Mouse (Mus musculus) lung, adult 2 months (tissue): Measurements from ENCODE around the gene Cnksr3. TPM values are rescaled to one million over a fixed set of nuclear protein-coding genes. Genes with fewer than 3 reads are reported as not detected.
A peak's percentile ranks its signal among the peaks of the same experiment; 100 is the strongest.

ENCODE experiments used
- DNase-seq: peaks from one replicate; pipeline ENCODE4 v3.0.0; 2022
- H3K4me1 ChIP-seq: fragments of 200-500 bp; 2 replicates; pipeline ENCODE4 v1.6.1; 2011; ENCODE audit warnings: low read length; ENCODE audit not compliant: control insufficient read depth, insufficient read depth
- H3K4me3 ChIP-seq: fragments of 200-500 bp; replicated peaks from 2 replicates; pipeline ENCODE3; 2011; ENCODE audit warnings: low read depth, mild to moderate bottlenecking, control low read depth, low read length; ENCODE audit errors: extremely low read depth
- CTCF ChIP-seq: fragments of 200-500 bp; IDR thresholded peaks from 2 replicates; pipeline ENCODE4 v1.5.1; 2011; ENCODE audit warnings: mild to moderate bottlenecking, low read length, control low read depth; ENCODE audit not compliant: insufficient read depth
- POLR2A ChIP-seq: fragments of 200-500 bp; IDR thresholded peaks from 2 replicates; pipeline ENCODE4 v1.6.1; 2011; ENCODE audit warnings: low read depth, mild to moderate bottlenecking, control low read depth, low read length, borderline replicate concordance; ENCODE audit errors: extremely low read depth
- WGBS: fragments of 180-500 bp; shearing (Covaris S2); methylation state at CpG from one replicate; pipeline ENCODE4 v1.1.7; 2018; 5-methylcytosine and 5-hydroxymethylcytosine counted together
- polyA plus RNA-seq: library from polyadenylated mRNA; depleted of rRNA; stranded (reverse); fragments of >200 nt; gene quantifications from 2 replicates; pipeline ENCODE4 v1.2.3, GENCODE M21; 2012

Gene Cnksr3
- polyA plus RNA-seq, 1 experiment, result 9.7 TPM

GRCm38 (mm10) chr10:7158285-7159060 lies 53.6 kb downstream of the Cnksr3 start:
- 15% methylated on average over 15 of the region's 15 CpGs for WGBS
- TF ChIP-seq POLR2A (no peak), CTCF (no peak)
- peak overlapping the region; percentile 47 for H3K4me3 ChIP-seq
- peak; percentile 37 for DNase-seq
- H3K4me1 ChIP-seq, result peaks cover 13% of the 10 kb centered on the region

DNA sequence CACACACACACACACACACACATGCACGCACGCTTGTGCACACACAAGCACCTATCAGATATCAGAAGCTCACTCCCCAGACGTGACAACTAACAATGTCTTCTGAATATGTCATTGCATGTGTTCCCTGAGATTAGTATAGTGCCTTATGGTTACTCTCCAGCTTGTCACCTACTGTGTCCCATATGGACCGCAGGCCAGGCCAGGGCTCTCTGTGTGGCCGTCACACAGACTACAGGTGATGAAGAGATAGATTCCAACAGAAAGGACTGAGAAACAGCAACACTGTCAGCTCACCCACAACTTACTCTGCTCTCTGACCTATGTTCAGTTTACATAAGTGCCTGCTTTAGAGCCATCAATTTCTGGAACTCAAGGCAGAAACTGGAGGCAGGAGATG lies 57.2 kb downstream of the Cnksr3 start:
- DNase-seq, result no peak
- no peak for TF ChIP-seq POLR2A
- TF ChIP-seq CTCF, result no peak
- H3K4me1 ChIP-seq, result peaks cover 13% of the 10 kb centered on the region
- no peak overlapping the region for H3K4me3 ChIP-seq
- 97% methylated on average over 5 of the region's 5 CpGs for WGBS

DNA sequence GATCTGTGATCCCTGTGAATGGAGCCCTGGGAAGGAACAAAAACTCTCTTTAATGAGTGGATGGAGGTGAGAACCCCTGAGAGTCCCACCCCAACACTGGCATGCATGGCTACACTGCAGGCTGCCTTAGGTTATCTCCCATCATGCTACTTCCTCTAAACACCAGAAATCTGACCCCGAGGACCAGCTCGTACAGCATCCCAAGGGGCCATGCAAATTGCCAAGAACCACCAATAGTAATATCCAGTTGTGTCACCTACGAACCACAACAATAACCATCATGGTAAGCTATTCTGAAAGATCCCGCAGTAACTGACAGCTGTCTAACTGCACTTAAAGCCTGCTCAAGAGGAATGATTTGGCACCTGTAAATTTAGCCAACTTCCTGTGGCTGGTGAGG lies 59.1 kb downstream of the Cnksr3 start:
- DNase-seq, result no peak
- TF ChIP-seq CTCF, result no peak
- no peak for TF ChIP-seq POLR2A
- no peaks in the 10 kb centered on the region for H3K4me1 ChIP-seq
- 78% methylated on average over 4 of the region's 4 CpGs for WGBS
- no peak overlapping the region for H3K4me3 ChIP-seq

GRCm38 (mm10) chr10:7149671-7150595 lies 62.1 kb downstream of the Cnksr3 start:
- DNase-seq, result no peak
- no peak for TF ChIP-seq CTCF
- no peak for TF ChIP-seq POLR2A
- no peak overlapping the region for H3K4me3 ChIP-seq
- 80% methylated on average over 11 of the region's 11 CpGs for WGBS
- no peaks in the 10 kb centered on the region for H3K4me1 ChIP-seq

GRCm38 (mm10) chr10:7145614-7146013 lies 66.4 kb downstream of the Cnksr3 start:
- peaks cover 12% of the 10 kb centered on the region for H3K4me1 ChIP-seq
- no peak for DNase-seq
- H3K4me3 ChIP-seq, result no peak overlapping the region
- 57% methylated on average over 5 of the region's 5 CpGs for WGBS
- no peak for TF ChIP-seq CTCF
- no peak for TF ChIP-seq POLR2A

DNA sequence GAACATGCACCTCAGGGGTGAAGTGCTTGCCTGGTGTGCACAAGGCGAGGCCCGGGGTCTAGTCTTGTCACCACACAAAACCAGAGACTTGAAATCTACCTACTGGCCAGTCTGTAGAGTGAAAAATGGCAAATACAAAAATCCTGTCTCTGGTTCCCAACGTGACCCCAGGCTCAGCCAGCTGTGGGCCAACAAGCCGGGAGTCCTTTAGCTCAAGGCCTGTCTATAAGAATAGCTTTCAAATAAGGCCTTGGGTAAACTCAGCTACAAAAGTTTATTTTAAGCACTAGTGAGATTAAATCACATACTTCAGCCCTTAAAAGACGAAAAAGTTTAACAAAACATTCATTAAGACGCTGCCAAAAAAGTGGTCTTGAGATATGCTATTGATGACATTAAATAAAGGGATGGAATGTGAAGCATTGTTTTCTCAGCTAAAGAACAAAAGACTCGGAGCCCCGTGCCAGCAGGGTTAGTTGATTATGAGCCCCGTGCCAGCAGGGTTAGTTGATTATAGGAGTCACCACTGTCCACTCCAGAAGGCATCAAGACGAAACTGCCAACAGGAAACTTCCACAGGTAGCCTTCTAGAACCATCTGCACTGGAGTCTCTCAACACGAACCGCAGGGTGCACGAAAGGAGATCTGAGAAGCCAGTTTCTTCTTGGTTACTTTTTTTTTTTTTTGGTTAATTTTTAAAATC lies 67.8 kb downstream of the Cnksr3 start:
- WGBS, result 34% methylated on average over 13 of the region's 13 CpGs
- Histone ChIP-seq H3K4me1 (peaks cover 12% of the 10 kb centered on the region), H3K4me3 (no peak overlapping the region)
- no peak for TF ChIP-seq CTCF
- TF ChIP-seq POLR2A, result no peak
- DNase-seq, result no peak

- H3K4me1 ChIP-seq, result peaks cover 15% of the 10 kb centered on the region
- no peak overlapping the region for H3K4me3 ChIP-seq
- no peak for DNase-seq
- WGBS, result 30% methylated on average over 8 of the region's 8 CpGs
- TF ChIP-seq CTCF, result no peak
- TF ChIP-seq POLR2A, result no peak
Observed at GRCm38 (mm10) chr10:7142287-7142686, 69.8 kb downstream of the Cnksr3 start.

DNA sequence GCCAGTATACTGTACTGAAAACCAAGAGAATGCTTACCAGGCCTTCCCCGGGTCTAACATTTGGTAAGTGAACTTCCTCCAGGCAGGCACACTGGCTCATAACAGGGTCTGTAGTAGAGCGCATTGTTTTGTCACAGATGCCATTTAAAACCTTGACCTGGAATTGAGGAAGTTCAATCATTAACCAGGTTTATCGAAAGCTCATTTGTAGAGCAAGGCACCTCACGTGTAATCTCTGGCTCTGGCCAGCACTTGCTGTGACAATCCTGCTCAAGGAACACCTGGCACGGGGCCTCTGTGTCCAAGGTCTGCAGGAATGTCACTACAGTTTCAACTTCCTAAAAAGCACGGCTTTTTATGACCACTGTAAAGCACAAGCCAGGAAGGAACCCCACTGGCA lies 71.8 kb downstream of the Cnksr3 start:
- WGBS, result 33% methylated on average over 6 of the region's 6 CpGs
- DNase-seq, result no peak
- Histone ChIP-seq H3K4me1 (peaks cover 15% of the 10 kb centered on the region), H3K4me3 (no peak overlapping the region)
- no peak for TF ChIP-seq POLR2A
- no peak for TF ChIP-seq CTCF

- TF ChIP-seq CTCF (no peak), POLR2A (no peak)
- peaks cover 5% of the 10 kb centered on the region; the same call in 1 of the 2 replicates for H3K4me1 ChIP-seq
- 72% methylated on average over 12 of the region's 12 CpGs for WGBS
- DNase-seq, result no peak
- no peak overlapping the region for H3K4me3 ChIP-seq
Observed at GRCm38 (mm10) chr10:7138049-7138448, 74.0 kb downstream of the Cnksr3 start.
